Mouse (Mus musculus): ENCODE data around the gene Htr6. TPM values are rescaled to one million over a fixed set of nuclear protein-coding genes. Genes with fewer than 3 reads are reported as not detected.

Gene Htr6
- polyA plus RNA-seq, 1 experiment from 2014 or later, result not detected

DNA sequence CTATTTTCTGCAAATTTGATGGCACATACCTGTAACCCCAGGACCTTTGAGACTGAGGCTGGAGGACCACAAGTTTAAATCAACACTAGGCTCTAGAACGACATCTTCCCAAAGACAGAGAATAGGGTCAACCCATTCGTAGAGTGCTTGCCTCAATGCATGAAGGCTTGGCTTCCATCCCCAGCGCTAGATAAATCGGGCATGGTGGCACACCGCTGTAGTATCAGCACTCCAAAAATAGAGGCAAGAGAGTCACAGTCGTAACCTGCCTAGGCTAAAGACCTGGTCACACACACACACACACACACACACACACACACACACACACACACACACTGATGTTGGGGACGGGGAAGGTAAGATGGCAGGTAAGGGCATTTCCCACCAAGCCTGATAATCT, 4.9 kb upstream of the Htr6 start:
- DNase-seq (no peak), ATAC-seq (ENCODE audit: insufficient read depth) (no peak)
- TF ChIP-seq CTCF (IDR thresholded peaks at IDR 0.05; ENCODE audit: low read depth), result no peak
- 90% methylated on average over 7 of the region's 7 CpGs for WGBS
- H3K4me2 ChIP-seq, result no peak overlapping the region
- peaks cover 16% of the 10 kb centered on the region for H3K27me3 ChIP-seq (ENCODE audit: insufficient read depth, low read length)
- H3K4me3 ChIP-seq (ENCODE audit: low read depth, low read length), result no peak overlapping the region
- H3K9ac ChIP-seq, result no peak overlapping the region
- no peaks in the 10 kb centered on the region for H3K9me3 ChIP-seq (ENCODE audit: low read depth, low read length)
- H3K4me1 ChIP-seq (ENCODE audit: insufficient read depth), result peaks cover 11% of the 10 kb centered on the region
- H3K27ac ChIP-seq (ENCODE audit: low read depth), result no peak overlapping the region
- peaks cover 9% of the 10 kb centered on the region; the same call in 1 of the 2 replicates for H3K36me3 ChIP-seq (ENCODE audit: insufficient read depth)

DNA sequence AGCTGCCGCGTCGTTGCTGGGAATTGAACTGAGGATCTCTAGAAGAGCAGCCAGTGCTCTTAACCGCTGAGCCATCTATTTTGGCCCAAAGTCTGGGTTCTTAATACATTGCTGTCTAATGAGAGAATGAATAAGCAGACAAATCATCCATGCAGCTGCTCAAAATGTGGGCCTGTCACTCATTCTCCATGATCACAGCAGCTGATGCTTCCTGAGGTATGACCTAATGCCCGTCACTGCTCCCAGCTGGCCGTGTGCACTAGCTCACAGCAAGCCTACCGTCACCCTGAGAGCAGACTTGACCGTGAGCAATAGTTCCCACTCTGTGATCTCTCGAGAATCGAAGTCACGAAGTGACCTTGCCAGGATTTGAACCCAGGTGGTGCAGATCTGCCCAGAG, 4.1 kb upstream of the Htr6 start:
- Histone ChIP-seq H3K4me3 (ENCODE audit: low read depth, low read length) (no peak overlapping the region), H3K27me3 (ENCODE audit: insufficient read depth, low read length) (peaks cover 25% of the 10 kb centered on the region), H3K4me1 (ENCODE audit: insufficient read depth) (peaks cover 11% of the 10 kb centered on the region), H3K36me3 (ENCODE audit: insufficient read depth) (0 out of 2 replicates have a peak, but pooled peaks cover 2% of the 10 kb centered on the region), H3K27ac (ENCODE audit: low read depth) (no peak overlapping the region), H3K9ac (no peak overlapping the region), H3K4me2 (no peak overlapping the region), H3K9me3 (ENCODE audit: low read depth, low read length) (no peaks in the 10 kb centered on the region)
- TF ChIP-seq CTCF (IDR thresholded peaks at IDR 0.05; ENCODE audit: low read depth), result no peak
- ATAC-seq (ENCODE audit: insufficient read depth), result no peak
- 79% methylated on average over 11 of the region's 11 CpGs for WGBS
- no peak for DNase-seq

DNA sequence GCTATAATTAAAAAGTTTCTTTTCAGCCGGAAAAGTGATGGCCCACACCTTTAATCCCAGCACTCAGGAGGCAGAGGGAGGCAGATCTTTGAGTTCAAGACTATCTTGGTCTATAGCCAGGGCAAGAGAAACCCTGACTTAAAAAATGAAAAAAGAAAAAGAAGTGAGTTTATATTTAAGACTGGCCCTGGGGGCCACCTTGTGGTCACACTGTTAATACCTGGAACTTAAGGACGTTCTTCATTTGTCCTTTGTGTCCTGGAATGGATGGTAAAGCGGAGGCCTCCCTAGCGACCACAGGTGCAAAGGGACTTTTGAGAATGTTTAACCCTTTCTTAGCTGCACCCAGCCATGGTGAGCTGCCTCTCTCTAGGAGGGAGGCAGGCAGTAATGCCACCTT, 3.4 kb upstream of the Htr6 start:
- peak; percentile 68 for DNase-seq
- no peak overlapping the region for H3K9ac ChIP-seq
- H3K4me2 ChIP-seq, result no peak overlapping the region
- no peaks in the 10 kb centered on the region for H3K36me3 ChIP-seq (ENCODE audit: insufficient read depth)
- no peak overlapping the region for H3K4me3 ChIP-seq (ENCODE audit: low read depth, low read length)
- H3K27ac ChIP-seq (ENCODE audit: low read depth), result no peak overlapping the region
- no peaks in the 10 kb centered on the region for H3K9me3 ChIP-seq (ENCODE audit: low read depth, low read length)
- peak; percentile 53 for TF ChIP-seq CTCF (IDR thresholded peaks at IDR 0.05; ENCODE audit: low read depth)
- H3K4me1 ChIP-seq (ENCODE audit: insufficient read depth), result peaks cover 11% of the 10 kb centered on the region
- H3K27me3 ChIP-seq (ENCODE audit: insufficient read depth, low read length), result peaks cover 32% of the 10 kb centered on the region
- no peak for ATAC-seq (ENCODE audit: insufficient read depth)
- WGBS, result 18% methylated on average over 4 of the region's 4 CpGs

DNA sequence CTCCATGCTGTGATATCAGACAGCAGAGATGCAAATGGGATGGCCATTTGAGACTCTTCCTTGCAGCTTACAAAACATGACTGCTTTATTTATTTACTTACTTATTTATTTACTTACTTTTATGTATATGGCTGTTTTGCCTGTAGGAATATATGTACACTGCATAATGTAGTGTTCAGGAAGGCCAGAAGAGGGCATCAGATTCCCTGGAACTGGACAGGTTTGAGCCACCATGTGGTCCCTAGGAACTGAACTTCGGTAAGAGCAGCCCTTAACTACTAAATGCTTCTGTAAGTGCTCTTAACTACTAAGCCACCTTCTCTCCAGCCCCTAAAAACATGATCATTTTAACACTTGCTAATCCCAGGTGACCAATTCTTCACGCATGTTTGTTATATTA, 2.9 kb upstream of the Htr6 start:
- peaks cover 9% of the 10 kb centered on the region for H3K4me1 ChIP-seq (ENCODE audit: insufficient read depth)
- no peak overlapping the region for H3K4me2 ChIP-seq
- no peak overlapping the region for H3K4me3 ChIP-seq (ENCODE audit: low read depth, low read length)
- no peaks in the 10 kb centered on the region for H3K36me3 ChIP-seq (ENCODE audit: insufficient read depth)
- WGBS, result 40% methylated on average over 2 of the region's 2 CpGs
- H3K27ac ChIP-seq (ENCODE audit: low read depth), result no peak overlapping the region
- H3K9ac ChIP-seq, result no peak overlapping the region
- DNase-seq, result peak; percentile 70
- H3K27me3 ChIP-seq (ENCODE audit: insufficient read depth, low read length), result peaks cover 36% of the 10 kb centered on the region
- H3K9me3 ChIP-seq (ENCODE audit: low read depth, low read length), result no peaks in the 10 kb centered on the region
- ATAC-seq (ENCODE audit: insufficient read depth), result no peak
- peak; percentile 70 for TF ChIP-seq CTCF (IDR thresholded peaks at IDR 0.05; ENCODE audit: low read depth)

DNA sequence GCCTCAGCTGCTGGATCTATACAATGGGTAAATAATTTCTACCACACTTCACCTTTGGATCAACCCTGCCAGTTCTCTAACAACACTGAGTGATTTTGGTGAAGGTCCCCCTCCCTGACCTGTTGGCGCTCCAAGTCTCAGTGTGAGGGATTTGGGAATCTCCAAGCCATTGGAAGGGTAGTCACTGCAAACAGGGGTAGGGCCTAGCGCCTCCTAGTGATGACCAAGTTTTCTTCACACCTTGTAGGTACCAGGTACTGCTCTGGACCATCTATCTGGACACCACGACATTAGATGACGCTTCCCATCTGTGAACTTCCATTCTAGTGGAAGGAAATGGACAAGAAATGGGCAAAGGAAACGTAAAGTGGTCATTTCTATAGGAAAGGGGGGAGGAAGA, 545 bp upstream of the Htr6 start:
- peak overlapping the region; percentile 94 for H3K4me2 ChIP-seq
- TF ChIP-seq CTCF (IDR thresholded peaks at IDR 0.05; ENCODE audit: low read depth), result peak; percentile 52
- WGBS, result 10% methylated on average over 5 of the region's 5 CpGs
- no peaks in the 10 kb centered on the region for H3K36me3 ChIP-seq (ENCODE audit: insufficient read depth)
- no peak for ATAC-seq (ENCODE audit: insufficient read depth)
- H3K4me3 ChIP-seq (ENCODE audit: low read depth, low read length), result peak overlapping the region; percentile 51
- no peak overlapping the region for H3K9ac ChIP-seq
- no peaks in the 10 kb centered on the region for H3K4me1 ChIP-seq (ENCODE audit: insufficient read depth)
- peaks cover 44% of the 10 kb centered on the region for H3K27me3 ChIP-seq (ENCODE audit: insufficient read depth, low read length)
- H3K9me3 ChIP-seq (ENCODE audit: low read depth, low read length), result no peaks in the 10 kb centered on the region
- H3K27ac ChIP-seq (ENCODE audit: low read depth), result no peak overlapping the region
- DNase-seq, result no peak

DNA sequence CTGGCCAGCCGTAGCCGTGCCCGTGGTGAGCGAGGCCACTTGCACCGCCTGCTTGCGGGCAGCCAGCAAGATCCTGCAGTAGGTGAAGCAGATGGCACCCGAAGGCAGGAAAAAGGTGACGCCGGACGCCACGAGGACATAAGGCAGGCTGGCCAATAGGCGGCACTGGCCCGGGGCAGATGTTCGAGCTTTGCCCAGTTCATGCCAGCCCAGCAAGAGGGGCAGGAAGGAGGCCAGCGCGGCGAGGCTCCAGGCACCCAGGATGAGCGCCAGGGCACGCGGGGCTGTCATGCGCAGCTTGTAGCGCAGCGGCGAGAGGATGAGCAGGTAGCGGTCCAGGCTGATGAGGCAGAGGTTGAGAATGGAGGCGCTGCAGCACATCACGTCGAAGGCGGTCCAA, 1.3 kb downstream of the Htr6 start:
- Histone ChIP-seq H3K27me3 (ENCODE audit: insufficient read depth, low read length) (peaks cover 44% of the 10 kb centered on the region), H3K4me3 (ENCODE audit: low read depth, low read length) (peak overlapping the region; percentile 51; the same call in 1 of the 2 replicates)

DNA sequence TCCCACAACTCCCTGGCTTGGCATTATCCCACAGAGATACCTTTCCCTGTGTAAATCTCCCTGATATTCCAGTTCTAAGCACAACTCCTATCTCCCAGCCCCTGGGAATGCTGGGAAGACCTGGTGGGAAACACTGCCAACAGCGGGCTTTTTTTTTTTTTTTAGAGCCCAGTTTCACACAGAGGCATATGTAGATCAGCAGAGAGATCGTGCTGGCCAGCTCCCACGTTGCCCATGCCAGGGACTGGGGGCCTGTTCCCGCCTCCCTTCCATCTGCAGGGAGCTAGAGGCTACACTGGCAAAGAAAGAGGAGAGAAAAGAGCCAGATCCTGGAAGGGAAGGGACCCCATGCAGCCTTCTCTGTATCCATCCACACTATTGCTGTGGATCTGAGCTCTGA, 7.1 kb downstream of the Htr6 start:
- Histone ChIP-seq H3K4me2 (no peak overlapping the region), H3K9me3 (ENCODE audit: low read depth, low read length) (no peaks in the 10 kb centered on the region), H3K27me3 (ENCODE audit: insufficient read depth, low read length) (peaks cover 8% of the 10 kb centered on the region), H3K4me3 (ENCODE audit: low read depth, low read length) (no peak overlapping the region), H3K36me3 (ENCODE audit: insufficient read depth) (no peaks in the 10 kb centered on the region), H3K27ac (ENCODE audit: low read depth) (no peak overlapping the region), H3K9ac (no peak overlapping the region), H3K4me1 (ENCODE audit: insufficient read depth) (no peaks in the 10 kb centered on the region)
- WGBS, result 26% methylated on average over 4 of the region's 4 CpGs
- DNase-seq (no peak), ATAC-seq (ENCODE audit: insufficient read depth) (no peak)
- no peak for TF ChIP-seq CTCF (IDR thresholded peaks at IDR 0.05; ENCODE audit: low read depth)

More for the DNA sequence above, 1.3 kb downstream of the Htr6 start:
- no peaks in the 10 kb centered on the region for H3K36me3 ChIP-seq (ENCODE audit: insufficient read depth)
- no peak overlapping the region for H3K9ac ChIP-seq
- peak overlapping the region; percentile 94 for H3K4me2 ChIP-seq
- no peaks in the 10 kb centered on the region for H3K4me1 ChIP-seq (ENCODE audit: insufficient read depth)
- H3K9me3 ChIP-seq (ENCODE audit: low read depth, low read length), result no peaks in the 10 kb centered on the region
- no peak overlapping the region for H3K27ac ChIP-seq (ENCODE audit: low read depth)
- 18% methylated on average over 29 of the region's 29 CpGs for WGBS
- ATAC-seq (ENCODE audit: insufficient read depth) (no peak), DNase-seq (no peak)
- TF ChIP-seq CTCF (IDR thresholded peaks at IDR 0.05; ENCODE audit: low read depth), result 0 out of 2 replicates have a peak, but pooled peaks have one; percentile 4

DNA sequence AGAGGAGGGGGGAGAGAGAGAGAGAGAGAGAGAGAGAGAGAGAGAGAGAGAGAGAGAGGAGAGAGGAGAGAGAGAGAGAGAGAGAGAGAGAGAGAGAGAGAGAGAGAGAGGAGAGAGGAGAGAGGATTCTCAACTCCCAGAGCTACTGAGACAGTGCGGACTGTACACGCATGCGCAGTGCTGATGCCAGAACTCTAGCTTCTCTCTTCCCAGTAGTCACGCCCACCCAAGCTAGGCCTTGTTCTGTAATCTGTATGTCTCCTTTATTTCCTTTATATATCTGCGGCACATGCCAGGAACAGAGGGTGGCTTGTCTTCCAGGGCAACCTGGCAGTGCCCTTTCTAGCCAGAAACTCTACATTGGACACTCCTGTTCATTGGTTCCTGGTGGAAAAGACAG, 10.5 kb downstream of the Htr6 start:
- Histone ChIP-seq H3K9me3 (ENCODE audit: low read depth, low read length) (no peaks in the 10 kb centered on the region), H3K27me3 (ENCODE audit: insufficient read depth, low read length) (no peaks in the 10 kb centered on the region), H3K27ac (ENCODE audit: low read depth) (no peak overlapping the region), H3K4me2 (no peak overlapping the region), H3K36me3 (ENCODE audit: insufficient read depth) (no peaks in the 10 kb centered on the region), H3K4me3 (ENCODE audit: low read depth, low read length) (no peak overlapping the region), H3K9ac (no peak overlapping the region), H3K4me1 (ENCODE audit: insufficient read depth) (no peaks in the 10 kb centered on the region)
- WGBS, result 83% methylated on average over 5 of the region's 5 CpGs
- DNase-seq, result no peak
- ATAC-seq (ENCODE audit: insufficient read depth), result no peak
- no peak for TF ChIP-seq CTCF (IDR thresholded peaks at IDR 0.05; ENCODE audit: low read depth)

All from lung, embryonic 14.5 days (tissue).